Mouse (Mus musculus) liver, postnatal 0 days (tissue): ENCODE measurements at regions not wholly inside any gene's neighbourhood (a gene's known extent, or its start where the extent isn't known, plus 50 kb on each side); places are given as distances from the start of the nearest gene placed in this dataset.

Experiments
- ATAC-seq: fragments of 200-750 bp; cut with Nextera tagmentation; 2 replicates; pipeline ENCODE4 v1.8.0; 2017; ENCODE audit warnings: mild to moderate bottlenecking, moderate library complexity
- DNase-seq: peaks from one replicate; pipeline ENCODE4 v3.0.0-alpha.2; 2016
- H3K27ac ChIP-seq: fragments of 300-500 bp; sonication (generic); 2 replicates; pipeline ENCODE4 v1.5.1; 2014; ENCODE audit warnings: antibody characterized with exemption, moderate library complexity, mild to moderate bottlenecking, low read depth
- H3K27me3 ChIP-seq: fragments of 300-500 bp; sonication (generic); 2 replicates; pipeline ENCODE4 v1.6.1; 2014; ENCODE audit warnings: low read length, control low read depth, mixed read lengths; ENCODE audit not compliant: insufficient read depth
- H3K36me3 ChIP-seq: fragments of 300-500 bp; sonication (generic); replicated peaks from 2 replicates; pipeline ENCODE4 v1.6.1; 2014; ENCODE audit warnings: mild to moderate bottlenecking, control low read depth, low read length, moderate library complexity, mixed read lengths; ENCODE audit not compliant: insufficient read depth
- H3K4me1 ChIP-seq: fragments of 300-500 bp; sonication (generic); 2 replicates; pipeline ENCODE4 v1.6.1; 2014; ENCODE audit warnings: antibody characterized with exemption, mild to moderate bottlenecking, control low read depth; ENCODE audit not compliant: insufficient read depth
- H3K4me2 ChIP-seq: fragments of 300-500 bp; sonication (generic); 2 replicates; pipeline ENCODE4 v1.6.1; 2014; ENCODE audit warnings: low read depth, mild to moderate bottlenecking, low read length, moderate library complexity, mixed read lengths
- H3K4me3 ChIP-seq: fragments of 300-500 bp; sonication (generic); 2 replicates; pipeline ENCODE4 v1.5.1; 2014; ENCODE audit warnings: low read depth, low read length
- H3K9ac ChIP-seq: fragments of 300-500 bp; sonication (generic); replicated peaks from 2 replicates; pipeline ENCODE4 v1.6.1; 2014; ENCODE audit warnings: mild to moderate bottlenecking, moderate library complexity
- H3K9me3 ChIP-seq: fragments of 300-500 bp; sonication (generic); 2 replicates; pipeline ENCODE4 v1.6.1; 2016; ENCODE audit warnings: mild to moderate bottlenecking, control low read depth, low read length, mixed read lengths
- CTCF ChIP-seq: sonication (generic); IDR thresholded peaks from 2 replicates; pipeline ENCODE4 v1.5.1; 2016; ENCODE audit warnings: antibody characterized with exemption, low read depth
- EP300 ChIP-seq: IDR thresholded peaks from 2 replicates; pipeline ENCODE4 v1.6.1; 2016; ENCODE audit warnings: antibody characterized with exemption, low read depth, mild to moderate bottlenecking
- WGBS: fragments of 180-500 bp; shearing (Covaris S2); extraction: QIAGEN DNeasy Blood & Tissue Kit; methylation state at CpG from one replicate; pipeline ENCODE4 v1.1.7; 2014; ENCODE audit not compliant: insufficient replicate concordance; 5-methylcytosine and 5-hydroxymethylcytosine counted together

DNA sequence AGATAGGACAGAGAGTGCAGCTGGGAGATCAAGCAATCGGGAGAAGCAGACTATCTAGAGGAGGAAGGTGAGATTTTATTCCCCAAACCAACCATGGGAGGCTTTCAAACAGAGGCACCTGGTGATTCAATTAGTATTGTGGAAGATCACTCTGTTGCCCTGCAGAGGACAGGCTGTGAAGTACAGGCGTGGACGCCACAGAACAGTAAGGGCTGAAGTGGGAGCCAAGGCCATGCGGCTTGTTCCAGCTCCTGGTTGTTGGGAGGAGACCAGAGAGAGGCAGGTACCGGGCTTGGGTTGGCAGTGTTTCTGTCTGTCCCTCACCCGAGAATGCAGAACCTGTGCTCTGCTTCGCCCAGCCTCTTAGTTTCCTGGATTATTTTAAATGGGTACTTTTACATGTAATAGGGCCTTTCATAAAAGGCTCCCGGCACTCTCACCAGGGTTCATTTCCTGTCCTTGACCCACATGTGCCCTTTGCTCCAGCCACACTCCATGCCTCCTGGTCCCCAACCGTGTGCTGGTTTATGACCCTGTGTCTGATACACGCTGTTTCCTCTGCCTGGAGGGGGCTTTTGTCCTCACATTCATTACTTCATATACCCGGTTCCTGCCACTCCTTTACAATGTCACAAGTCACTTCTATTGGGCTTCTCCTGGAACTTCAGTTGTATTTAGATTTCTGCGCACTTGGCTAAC lies 58.3 kb downstream of the Vcpkmt start:
- no peak for TF ChIP-seq CTCF
- TF ChIP-seq EP300 = no peak
- WGBS = 61% methylated on average over 12 of the region's 12 CpGs
- H3K27me3 ChIP-seq = no peaks in the 10 kb centered on the region
- H3K4me3 ChIP-seq = no peak overlapping the region
- ATAC-seq (no peak), DNase-seq (no peak)
- no peak overlapping the region for H3K9ac ChIP-seq
- H3K9me3 ChIP-seq = no peaks in the 10 kb centered on the region
- no peak overlapping the region for H3K27ac ChIP-seq
- H3K4me1 ChIP-seq = peaks cover 10% of the 10 kb centered on the region
- H3K4me2 ChIP-seq = no peak overlapping the region
- no peaks in the 10 kb centered on the region for H3K36me3 ChIP-seq

DNA sequence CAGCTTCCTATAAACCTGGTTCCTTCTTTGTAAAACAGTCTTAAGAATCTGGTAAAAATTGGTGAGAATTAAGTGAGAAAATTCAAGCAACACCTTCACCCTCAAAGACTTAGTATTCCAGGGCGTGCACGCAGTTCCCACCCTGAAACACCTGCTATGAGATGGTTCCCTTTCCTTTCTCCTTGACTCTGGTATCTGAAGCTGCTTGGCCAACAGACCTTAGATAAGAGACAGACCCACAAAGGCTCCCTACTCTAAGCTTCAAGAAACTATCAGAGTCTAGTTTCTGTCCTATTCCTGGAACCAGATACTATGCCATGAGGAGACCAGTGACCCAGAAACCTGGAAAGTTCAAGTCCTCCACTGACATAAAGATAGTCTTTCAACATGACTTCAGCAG lies 63.0 kb downstream of the Vcpkmt start:
- ATAC-seq (no peak), DNase-seq (no peak)
- H3K4me3 ChIP-seq = no peak overlapping the region
- 63% methylated on average over 2 of the region's 2 CpGs for WGBS
- no peaks in the 10 kb centered on the region for H3K9me3 ChIP-seq
- no peaks in the 10 kb centered on the region for H3K27me3 ChIP-seq
- H3K27ac ChIP-seq = no peak overlapping the region
- no peak overlapping the region for H3K9ac ChIP-seq
- no peaks in the 10 kb centered on the region for H3K36me3 ChIP-seq
- H3K4me1 ChIP-seq = peaks cover 29% of the 10 kb centered on the region
- TF ChIP-seq CTCF = no peak
- no peak overlapping the region for H3K4me2 ChIP-seq

DNA sequence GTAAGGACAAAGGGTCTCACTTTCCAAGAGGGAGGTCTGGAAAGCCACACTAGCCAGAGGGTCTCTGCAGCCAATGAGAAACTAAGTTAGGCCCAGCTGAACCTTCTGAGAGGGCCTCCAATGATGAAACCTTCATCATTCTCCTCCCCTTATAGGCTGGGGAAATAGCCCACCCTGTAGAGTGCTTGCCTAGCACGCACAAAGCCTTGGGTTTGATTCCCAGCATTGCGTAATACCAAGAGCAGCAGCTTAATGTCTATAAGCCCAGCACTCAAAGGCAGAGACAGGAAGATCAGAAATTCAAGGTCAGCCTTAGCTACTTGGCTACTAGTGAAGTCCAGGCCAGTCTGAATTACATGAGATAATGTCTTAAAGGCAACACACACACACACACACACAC lies 63.8 kb downstream of the Vcpkmt start:
- no peak overlapping the region for H3K9ac ChIP-seq
- no peak for ATAC-seq
- H3K4me1 ChIP-seq = peaks cover 23% of the 10 kb centered on the region
- no peak overlapping the region for H3K4me2 ChIP-seq
- no peaks in the 10 kb centered on the region for H3K9me3 ChIP-seq
- no peak overlapping the region for H3K4me3 ChIP-seq
- no peaks in the 10 kb centered on the region for H3K36me3 ChIP-seq
- H3K27ac ChIP-seq = no peak overlapping the region
- no peaks in the 10 kb centered on the region for H3K27me3 ChIP-seq
- WGBS = 49% methylated on average over 2 of the region's 2 CpGs
- no peak for DNase-seq
- TF ChIP-seq CTCF (no peak), EP300 (no peak)

DNA sequence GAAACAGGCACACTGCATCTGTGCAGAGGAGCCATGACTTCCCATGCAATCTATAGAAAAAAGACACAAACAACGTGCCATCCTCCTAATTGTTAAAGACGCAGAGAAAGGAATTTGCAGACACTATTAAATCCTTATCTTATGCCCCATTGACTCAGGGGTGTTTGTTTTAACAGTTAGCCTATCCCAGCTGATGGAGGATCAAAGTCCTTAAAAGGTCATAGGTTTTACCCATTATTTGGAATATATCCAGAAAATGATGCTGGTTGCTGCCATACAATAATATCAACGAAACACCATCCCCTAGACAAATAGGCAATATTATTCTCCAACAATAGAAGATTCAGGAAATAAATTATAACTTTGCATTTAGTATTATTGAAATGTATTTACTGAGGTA lies 65.2 kb downstream of the Vcpkmt start:
- WGBS = 57% methylated on average over 3 of the region's 3 CpGs
- Histone ChIP-seq H3K9me3 (no peaks in the 10 kb centered on the region), H3K4me3 (no peak overlapping the region), H3K9ac (no peak overlapping the region), H3K27ac (no peak overlapping the region), H3K4me2 (no peak overlapping the region), H3K4me1 (peaks cover 33% of the 10 kb centered on the region), H3K36me3 (no peaks in the 10 kb centered on the region), H3K27me3 (no peaks in the 10 kb centered on the region)
- DNase-seq (no peak), ATAC-seq (no peak)
- TF ChIP-seq EP300 (no peak), CTCF (no peak)

DNA sequence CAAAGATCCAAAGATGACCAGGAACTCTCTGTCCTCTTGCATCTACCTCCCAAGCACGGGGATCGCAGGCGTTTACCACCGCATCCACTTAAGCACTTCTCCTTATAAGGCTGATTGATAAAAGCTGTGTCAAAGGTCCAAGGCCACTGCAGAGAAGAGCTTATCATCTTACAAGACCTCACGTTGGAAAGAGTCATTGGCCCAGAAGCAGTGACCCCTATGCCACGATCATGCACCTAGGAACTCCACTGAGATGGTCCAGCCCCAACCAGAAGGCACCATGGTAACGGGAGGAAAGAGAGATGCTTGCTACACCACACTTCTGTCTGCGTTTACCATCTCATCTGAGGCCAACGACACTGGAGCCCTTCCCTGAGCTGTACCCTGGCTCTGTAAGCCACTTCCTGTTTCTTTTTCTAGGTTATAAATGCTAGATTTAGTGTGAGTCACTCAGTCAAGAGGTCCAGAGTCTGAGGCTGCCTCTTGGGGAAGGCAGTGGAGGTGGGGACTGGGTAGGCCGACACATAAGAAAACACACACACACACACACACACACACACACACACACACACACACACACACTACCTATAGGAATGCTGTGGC lies 66.4 kb downstream of the Vcpkmt start:
- 37% methylated on average over 10 of the region's 10 CpGs for WGBS
- no peak for DNase-seq
- peak overlapping the region; percentile 1; the same call in 1 of the 2 replicates for H3K27ac ChIP-seq

DNA sequence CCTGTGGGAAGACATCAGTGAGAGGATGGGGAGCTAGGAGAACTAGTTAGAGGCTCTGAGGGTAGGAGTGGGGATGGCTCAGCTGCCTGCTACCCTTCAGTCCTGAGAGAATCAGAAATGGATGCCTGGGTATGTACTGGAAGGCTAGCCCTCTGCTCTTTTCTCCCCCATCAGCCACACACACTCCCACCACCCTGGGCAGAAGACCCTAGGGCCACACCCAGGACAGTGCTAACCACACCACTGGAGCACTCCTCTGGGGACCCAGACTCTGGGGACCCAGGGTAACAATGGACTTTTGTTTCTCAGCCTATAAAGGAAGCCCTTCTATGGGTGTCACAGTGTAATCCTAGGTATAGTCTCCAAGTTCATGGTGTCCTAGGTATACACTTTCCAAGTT lies 67.0 kb downstream of the Vcpkmt start:
- H3K36me3 ChIP-seq = no peaks in the 10 kb centered on the region
- no peak overlapping the region for H3K4me3 ChIP-seq
- peaks cover 33% of the 10 kb centered on the region for H3K4me1 ChIP-seq
- H3K27me3 ChIP-seq = no peaks in the 10 kb centered on the region
- DNase-seq (no peak), ATAC-seq (no peak)
- H3K27ac ChIP-seq = peak overlapping the region; percentile 14; the same call in 1 of the 2 replicates
- TF ChIP-seq CTCF (no peak), EP300 (no peak)
- no peak overlapping the region for H3K4me2 ChIP-seq
- H3K9me3 ChIP-seq = no peaks in the 10 kb centered on the region
- no peak overlapping the region for H3K9ac ChIP-seq

More for the DNA sequence above, 66.4 kb downstream of the Vcpkmt start:
- Histone ChIP-seq H3K4me1 (peaks cover 33% of the 10 kb centered on the region), H3K9me3 (no peaks in the 10 kb centered on the region), H3K4me2 (no peak overlapping the region), H3K4me3 (no peak overlapping the region), H3K9ac (no peak overlapping the region), H3K36me3 (no peaks in the 10 kb centered on the region), H3K27me3 (no peaks in the 10 kb centered on the region)
- TF ChIP-seq CTCF (no peak), EP300 (no peak)
- ATAC-seq = no peak
